Mouse (Mus musculus) liver, adult (tissue): Measurements from ENCODE around the gene Psmc6.
A peak's percentile ranks its signal among the peaks of the same experiment; 100 is the strongest.

ENCODE experiments used
- GATA4 ChIP-seq: IDR thresholded peaks from 2 replicates; pipeline ENCODE4 v1.6.1; 2014; ENCODE audit warnings: mild to moderate bottlenecking, low read length; ENCODE audit not compliant: insufficient replicate concordance

Psmc6 gene

DNA sequence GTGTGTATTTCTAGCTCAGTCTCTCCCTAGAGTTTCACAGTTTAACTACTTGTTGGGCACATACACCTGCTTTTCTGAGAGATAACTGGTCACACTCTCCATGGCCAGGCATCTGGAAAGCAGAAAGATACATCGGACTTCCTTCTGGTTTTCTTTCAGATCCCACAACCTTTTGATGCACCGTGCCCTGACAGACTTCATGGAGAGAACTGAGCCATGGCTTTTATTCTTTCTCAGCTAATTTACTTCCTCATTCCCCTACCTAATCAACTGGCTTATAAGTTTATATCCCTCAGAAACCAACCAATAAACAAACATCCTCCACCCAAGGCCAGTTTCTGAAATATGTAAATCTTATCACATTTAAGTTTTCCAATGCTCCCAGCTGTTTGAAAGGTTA lies 7.1 kb upstream of the Psmc6 start:
- TF ChIP-seq GATA4: no peak

DNA sequence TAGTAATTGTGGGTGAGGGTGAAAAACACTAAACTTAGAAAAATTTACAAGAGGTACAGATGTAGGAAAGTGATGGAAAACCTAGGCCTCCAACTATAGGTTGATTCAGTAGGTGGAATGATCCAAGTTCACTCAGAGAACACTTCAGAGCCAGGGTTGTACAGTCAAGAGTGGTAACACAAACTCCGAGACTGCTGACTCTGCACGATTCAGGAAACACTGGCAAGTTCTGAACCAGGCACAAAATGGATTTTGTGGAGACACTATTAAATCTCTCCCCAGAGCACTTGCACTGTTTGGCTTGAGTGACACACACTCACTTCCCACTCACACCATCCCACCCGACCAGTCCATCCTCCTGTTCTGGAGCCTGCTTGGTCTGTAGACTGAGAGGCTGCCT lies 6.3 kb upstream of the Psmc6 start:
- no peak for TF ChIP-seq GATA4

DNA sequence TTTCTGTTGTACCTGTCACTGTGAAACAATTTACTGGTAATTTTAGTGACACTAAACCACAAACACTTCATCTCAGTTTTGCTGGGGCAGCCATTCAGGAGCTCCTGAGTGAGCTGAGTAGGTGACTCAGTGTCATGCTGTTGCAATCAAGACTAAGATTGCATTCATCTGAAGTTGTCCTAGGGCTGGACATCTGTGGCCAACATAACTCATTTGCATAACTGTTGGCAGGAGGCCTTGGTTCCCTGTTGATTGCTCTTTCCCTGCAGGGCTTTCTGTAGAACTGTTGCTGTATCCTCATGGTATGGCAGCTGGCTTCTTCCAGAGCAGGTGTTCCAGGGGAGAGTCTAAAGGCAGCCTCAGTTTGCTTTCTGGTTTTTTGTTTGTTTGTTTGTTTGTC lies 4.1 kb upstream of the Psmc6 start:
- no peak for TF ChIP-seq GATA4

- TF ChIP-seq GATA4: no peak
These were observed 1.4 kb upstream of the Psmc6 start for GRCm38 (mm10) chr14:45328072-45328713.

GRCm38 (mm10) chr14:45329018-45329588 lies 485 bp upstream of the Psmc6 start:
- TF ChIP-seq GATA4: no peak

DNA sequence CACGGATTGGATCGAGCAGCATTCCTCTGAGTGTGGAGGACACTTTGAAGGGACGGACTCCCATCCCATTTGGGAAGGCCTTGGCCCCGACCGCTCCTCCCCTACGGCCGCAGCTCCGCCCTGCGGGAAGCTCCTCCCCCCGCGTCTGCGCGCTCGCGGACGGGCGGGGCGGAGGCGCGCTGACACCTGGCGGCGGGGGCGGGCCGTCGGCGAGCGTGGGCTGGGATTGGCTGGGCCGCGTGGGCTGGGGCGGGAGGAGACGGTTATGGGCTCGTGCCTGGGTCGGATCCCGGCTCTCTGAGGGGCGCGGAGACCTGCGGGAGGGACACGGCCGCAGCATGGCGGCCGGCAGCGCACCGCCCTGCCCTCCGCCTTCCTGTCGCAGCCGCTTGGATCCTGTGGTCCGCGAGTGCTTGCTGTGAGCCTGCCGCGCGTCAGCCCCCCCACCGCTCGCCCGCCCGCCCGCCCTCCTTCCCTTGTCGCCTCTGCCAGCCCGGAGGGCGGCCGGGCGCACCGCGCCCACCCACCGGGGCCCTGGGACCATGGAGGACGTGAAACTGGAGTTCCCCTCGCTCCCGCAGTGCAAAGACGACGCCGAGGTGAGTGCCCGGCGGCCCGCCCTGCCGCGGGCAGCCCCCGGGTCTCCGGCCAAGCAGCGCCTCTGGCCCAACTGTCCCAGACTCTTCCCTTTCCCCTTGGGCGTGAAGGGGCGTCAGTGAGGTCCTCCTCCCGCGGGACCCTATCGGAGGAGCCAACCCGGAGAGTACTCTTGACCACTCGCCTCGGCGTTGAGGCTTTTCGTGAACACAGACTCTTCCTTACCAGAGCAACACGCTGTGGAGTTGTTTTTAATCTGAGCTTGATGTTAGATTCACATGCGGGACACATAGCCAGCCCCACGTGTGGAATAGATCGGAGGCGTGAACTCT lies 21.6 kb downstream of the Psmc6 start, which contains the start of gene Styx:
Gene Styx (plus strand): TSS at position 163 of the 929 bp plus-strand sequence.
- TF ChIP-seq GATA4: peak; percentile 15; the same call in 1 of the 2 replicates

GRCm38 (mm10) chr14:45364211-45365195 lies 34.9 kb downstream of the Psmc6 start:
- no peak for TF ChIP-seq GATA4

- TF ChIP-seq GATA4: no peak
These were observed 35.6 kb downstream of the Psmc6 start for GRCm38 (mm10) chr14:45365196-45365587.

- no peak for TF ChIP-seq GATA4
These were observed 49.2 kb downstream of the Psmc6 start for GRCm38 (mm10) chr14:45378771-45379170.

- no peak for TF ChIP-seq GATA4
These were observed 51.2 kb downstream of the Psmc6 start for GRCm38 (mm10) chr14:45380756-45381155.

DNA sequence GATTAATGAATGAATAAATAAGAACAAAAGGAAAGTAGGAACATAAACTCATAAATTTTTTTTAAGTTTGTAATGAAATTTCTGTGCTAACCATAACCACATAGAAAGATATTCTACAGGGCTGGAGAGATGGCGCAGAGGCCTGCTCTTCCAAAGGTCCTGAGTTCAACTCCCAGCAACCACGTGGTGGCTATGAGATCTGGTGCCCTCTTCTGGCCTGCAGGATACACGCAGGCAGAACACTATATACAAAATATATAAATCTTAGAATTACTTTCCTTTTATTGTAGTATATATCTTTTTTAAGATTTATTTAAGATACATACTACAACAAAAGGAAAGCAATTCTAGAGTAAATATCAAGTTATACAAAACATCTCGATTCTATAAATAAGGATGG lies 53.3 kb downstream of the Psmc6 start:
- TF ChIP-seq GATA4: no peak

DNA sequence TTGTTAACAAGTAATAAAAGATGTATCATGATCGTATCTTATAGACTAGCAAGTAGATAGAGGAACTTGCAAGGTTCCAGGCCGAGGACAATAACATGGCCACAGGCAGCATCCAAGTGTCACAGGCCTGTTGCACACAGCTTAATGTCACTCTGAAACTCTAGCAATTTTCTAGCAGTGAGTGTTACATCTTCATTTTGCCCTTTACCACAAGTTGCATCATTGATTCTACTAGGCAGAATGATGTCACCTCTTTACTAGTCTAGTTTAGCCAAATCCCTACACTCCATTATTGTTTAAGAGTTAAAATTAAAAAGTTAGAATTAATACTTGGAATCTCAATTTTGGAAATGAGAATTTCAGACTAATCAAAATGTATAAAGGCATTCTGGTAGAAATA lies 56.0 kb downstream of the Psmc6 start:
- TF ChIP-seq GATA4: no peak

- no peak for TF ChIP-seq GATA4
These were observed 57.9 kb downstream of the Psmc6 start for GRCm38 (mm10) chr14:45387480-45387879.

DNA sequence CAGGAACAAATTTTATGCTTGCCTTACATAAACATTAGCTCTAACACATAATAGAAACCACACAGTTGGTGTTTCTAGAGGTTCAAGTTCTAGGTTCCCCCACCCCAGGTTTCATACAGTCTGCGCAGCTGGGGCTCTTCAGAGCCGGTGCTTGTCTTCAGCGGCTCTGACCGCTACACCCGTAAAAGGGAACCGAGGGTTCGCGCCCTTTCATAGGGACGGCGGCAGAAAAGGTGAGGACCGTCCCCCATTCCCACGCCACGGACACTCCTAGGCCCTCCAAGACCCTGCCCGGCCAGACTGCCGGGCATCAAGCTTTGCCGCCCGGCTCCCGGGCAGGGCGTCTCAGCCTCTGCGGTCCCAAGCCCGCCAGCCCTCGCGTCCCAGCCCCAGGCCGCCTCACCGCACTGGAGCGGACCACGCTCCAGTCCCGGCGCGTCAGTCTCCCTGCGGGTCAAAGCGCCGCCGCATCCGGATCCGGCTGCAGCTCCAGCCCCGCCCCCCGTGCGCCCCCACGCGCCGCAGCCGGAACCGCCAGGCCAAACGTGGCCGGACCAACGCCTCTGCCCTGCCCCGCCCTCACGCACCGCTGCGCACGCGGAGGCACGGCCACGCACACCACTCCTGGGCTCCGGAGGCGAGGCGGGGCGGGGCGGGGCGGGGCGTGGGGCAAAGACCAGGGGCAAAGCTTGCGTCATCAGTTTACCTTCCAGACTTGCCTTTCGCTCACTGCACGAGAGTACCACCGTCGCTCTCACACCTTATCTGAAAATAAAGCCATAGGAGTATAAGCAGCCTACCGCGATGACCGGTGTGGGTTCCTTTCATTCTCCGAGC lies 59.0 kb downstream of the Psmc6 start:
- TF ChIP-seq GATA4: peak; percentile 6; the same call in 1 of the 2 replicates
